Mouse (Mus musculus): ENCODE results near the gene Cgref1. TPM values are rescaled to one million over a fixed set of nuclear protein-coding genes. Genes with fewer than 3 reads are reported as not detected.

The Cgref1 gene
- 14.0 and 15.0 TPM in 2 replicates for polyA plus RNA-seq (2012; rRNA removed)

GRCm38 (mm10) chr5:30944956-30945781 is at the start of gene Cgref1:
Gene Cgref1 (minus strand): TSS chr5:30945591.
- peak; percentile 44 for DNase-seq (ENCODE audit: low spot score)

GRCm38 (mm10) chr5:30994074-30994473 is 48.7 kb upstream of the Cgref1 start:
- DNase-seq (ENCODE audit: low spot score), result no peak

DNA sequence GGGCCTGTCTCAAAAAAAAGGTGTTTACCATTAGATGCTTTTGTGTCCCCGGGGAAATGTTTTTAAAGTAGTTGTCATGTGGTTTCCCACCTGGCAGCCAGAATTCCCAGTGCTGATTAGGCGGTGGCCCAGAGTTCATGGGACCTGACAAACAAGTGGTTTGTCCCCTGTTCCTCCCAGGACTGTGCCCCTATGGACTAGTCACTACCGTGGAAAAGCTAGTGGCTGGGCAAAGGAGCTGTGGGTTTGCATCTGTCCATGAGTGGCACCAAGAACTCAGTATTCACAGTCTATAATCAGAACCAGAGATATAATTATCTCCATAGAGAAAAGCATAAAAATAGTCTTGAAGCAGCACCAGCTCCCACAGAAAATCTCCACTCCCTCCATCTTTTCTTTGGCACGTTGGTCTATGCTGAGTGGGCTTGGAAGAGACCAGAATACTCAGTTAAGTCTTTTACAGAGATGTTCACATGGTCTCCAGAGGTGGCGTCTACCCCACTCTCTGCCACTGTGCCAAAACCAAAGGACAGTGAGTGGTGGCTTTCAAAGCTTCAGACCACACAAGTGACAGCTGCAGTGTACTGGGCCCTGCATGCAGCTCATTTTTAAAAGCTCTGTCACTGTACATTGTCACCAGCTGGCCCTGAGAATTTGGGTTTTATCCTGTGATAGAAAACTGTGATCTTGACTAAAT is 47.7 kb upstream of the Cgref1 start:
- DNase-seq (ENCODE audit: low spot score), result no peak

DNA sequence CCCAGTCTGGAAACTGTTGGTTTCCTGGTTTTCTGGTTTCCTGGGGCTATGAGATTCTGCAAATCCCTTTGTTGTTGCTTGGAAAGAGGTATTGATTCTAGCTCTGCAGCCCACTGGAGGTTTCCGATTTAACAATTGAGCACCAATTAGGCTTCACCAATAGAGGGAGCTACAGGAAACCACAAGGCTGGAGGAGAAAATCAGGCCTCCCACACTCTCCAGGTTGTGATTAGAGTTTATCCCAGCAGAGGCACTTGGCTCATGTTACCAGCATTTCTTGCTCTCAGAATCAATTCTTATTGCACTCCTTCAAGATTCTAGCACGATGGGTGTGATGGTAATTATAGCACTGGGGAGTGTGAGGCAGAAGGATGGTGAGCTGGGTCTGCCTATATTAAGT is 37.0 kb upstream of the Cgref1 start:
- no peak for DNase-seq (ENCODE audit: low spot score)

- no peak for DNase-seq (ENCODE audit: low spot score)
Observed at GRCm38 (mm10) chr5:30974870-30975656, 29.7 kb upstream of the Cgref1 start.

DNA sequence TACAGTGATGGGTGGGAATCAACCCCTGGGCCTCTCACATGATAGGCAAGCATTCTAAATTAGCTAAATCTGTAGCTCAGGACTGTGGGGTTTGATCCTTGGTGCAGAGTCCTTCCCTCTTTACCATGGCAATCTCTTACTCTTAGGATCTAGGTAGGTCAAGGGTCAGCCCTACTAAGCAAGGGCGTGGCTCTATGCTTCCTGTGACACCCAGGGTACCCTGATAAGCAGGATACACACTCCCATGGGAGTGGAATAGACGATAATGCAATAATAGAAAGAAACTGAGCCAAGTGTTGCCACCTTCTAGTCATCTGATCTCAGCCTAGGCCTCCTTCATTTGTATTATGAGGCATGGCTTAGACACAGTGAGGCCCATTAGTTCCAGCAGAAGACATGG is 24.0 kb upstream of the Cgref1 start:
- DNase-seq (ENCODE audit: low spot score), result no peak

- DNase-seq (ENCODE audit: low spot score), result no peak
Observed at GRCm38 (mm10) chr5:30968416-30968815, 23.0 kb upstream of the Cgref1 start, which contains the start of gene Tcf23. Gene Tcf23 (plus strand): TSS chr5:30968662.

- no peak for DNase-seq (ENCODE audit: low spot score)
Observed at GRCm38 (mm10) chr5:30966189-30966588, 20.8 kb upstream of the Cgref1 start.

DNA sequence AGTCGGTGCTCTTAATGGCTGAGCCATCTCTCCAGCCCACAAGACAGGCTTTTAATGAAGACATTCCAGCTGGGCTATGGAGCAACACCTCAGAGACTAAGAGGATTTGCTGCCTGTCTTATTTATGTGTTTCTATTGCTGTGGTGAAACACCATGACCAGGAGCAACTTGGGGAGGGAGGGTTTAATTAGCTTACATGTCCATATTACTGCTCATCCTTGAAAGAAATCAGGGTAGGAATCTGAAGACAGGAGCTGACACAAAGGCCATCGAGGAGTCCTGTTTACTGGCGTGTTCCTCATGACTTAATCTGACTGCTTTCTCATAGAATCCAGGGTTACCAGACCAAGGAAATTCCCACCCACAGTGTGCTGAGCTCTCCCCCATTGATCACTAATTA is 18.5 kb upstream of the Cgref1 start:
- no peak for DNase-seq (ENCODE audit: low spot score)

- DNase-seq (ENCODE audit: low spot score), result no peak
Observed at GRCm38 (mm10) chr5:30961545-30962505, 16.4 kb upstream of the Cgref1 start.

- DNase-seq (ENCODE audit: low spot score), result no peak
Observed at GRCm38 (mm10) chr5:30960814-30961213, 15.4 kb upstream of the Cgref1 start.

- DNase-seq (ENCODE audit: low spot score), result peak; percentile 98
Observed at GRCm38 (mm10) chr5:30959966-30960501, 14.6 kb upstream of the Cgref1 start, which contains the start of gene Preb. Gene Preb (minus strand): TSS chr5:30960361.

DNA sequence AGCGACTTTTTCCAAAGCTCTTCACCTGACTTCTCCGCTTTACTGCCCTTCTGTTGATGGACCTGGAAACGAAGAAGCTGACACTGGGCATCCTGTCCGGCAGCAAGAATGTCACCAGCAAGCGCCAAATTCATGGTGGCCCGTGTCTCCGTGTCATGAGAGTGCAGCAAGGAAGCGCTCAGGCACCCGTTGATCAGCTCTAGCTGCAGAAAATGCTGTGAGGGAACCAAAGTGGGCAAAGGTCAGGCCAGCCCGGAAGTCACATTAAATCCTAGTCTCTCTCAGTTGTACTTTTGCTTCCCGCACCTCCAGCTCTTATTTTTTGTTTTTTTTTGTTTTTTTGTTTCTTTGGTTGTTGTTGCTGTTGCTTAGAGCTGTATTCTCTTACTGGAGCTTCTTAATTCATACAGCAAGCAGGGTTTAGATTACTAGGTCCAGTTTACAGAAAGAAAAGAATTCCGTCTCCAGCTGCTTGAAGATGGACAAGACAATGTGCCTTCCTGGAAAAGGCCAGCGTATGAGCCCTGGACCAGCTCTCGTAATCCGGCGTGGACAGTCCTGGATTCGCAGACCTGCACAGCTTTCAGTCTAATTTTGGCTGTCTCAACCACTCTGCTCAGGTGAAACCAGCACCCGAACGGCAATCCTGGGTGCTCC is 13.9 kb upstream of the Cgref1 start:
- no peak for DNase-seq (ENCODE audit: low spot score)

DNA sequence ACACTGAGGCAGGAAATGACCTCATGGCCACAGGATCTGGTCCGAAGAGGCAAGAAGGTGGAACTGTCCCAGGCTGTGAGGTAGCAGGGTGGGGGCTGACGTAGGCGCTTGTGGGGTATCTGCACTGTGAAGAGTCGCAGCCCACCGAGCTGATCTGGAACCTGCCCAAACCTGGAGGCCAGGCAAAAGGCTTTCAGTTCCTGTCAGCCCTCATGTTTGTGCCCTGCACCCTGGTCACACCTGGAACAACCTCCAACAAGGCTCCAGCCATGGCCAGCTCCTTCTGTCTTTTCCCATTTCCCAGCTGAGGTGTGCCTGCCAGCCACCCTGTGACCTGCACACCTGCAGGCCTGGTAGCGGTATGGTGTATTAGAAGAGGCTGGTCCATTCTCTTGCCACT is 12.5 kb upstream of the Cgref1 start:
- no peak for DNase-seq (ENCODE audit: low spot score)

- no peak for DNase-seq (ENCODE audit: low spot score)
Observed at GRCm38 (mm10) chr5:30955751-30956150, 10.4 kb upstream of the Cgref1 start.

DNA sequence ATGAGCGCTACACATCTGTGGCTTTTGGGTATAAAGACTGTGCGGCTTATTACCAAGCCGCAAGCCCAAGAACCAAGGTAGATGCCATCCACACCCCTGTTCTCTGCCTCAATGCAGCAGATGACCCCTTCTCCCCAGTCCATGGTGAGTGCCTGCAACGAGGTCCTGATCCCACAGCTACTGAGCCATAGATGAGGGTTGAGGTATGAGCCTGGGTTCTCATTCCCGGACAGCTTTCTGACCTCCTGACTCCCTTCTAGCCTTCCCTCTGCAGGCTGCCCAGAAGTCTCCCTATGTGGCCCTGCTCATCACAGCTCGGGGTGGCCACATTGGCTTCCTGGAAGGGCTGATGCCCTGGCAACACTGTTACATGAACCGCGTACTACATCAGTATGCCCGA is 9.2 kb upstream of the Cgref1 start:
- DNase-seq (ENCODE audit: low spot score), result no peak

- DNase-seq (ENCODE audit: low spot score), result no peak
Observed at GRCm38 (mm10) chr5:30954065-30954464, 8.7 kb upstream of the Cgref1 start.

DNA sequence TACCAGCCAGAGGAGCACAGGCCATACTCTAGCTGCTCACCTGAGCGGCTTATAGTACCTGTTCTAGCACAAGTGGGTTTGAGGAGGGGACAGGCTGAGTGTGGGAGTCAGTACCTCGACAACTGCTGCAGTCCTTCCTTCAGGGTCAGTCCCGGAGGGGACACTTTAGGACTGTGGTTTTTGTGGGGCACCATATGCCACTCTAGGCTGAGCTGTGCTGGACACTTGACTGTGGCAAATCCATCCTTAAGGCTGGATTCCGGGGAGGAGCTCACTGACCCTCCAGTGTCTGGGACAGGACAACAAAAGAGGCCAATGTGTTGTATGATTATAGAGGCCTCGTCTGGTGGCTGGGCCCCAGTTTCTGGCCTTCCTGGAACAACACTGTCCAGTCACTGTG is 7.2 kb upstream of the Cgref1 start:
- DNase-seq (ENCODE audit: low spot score), result no peak

DNA sequence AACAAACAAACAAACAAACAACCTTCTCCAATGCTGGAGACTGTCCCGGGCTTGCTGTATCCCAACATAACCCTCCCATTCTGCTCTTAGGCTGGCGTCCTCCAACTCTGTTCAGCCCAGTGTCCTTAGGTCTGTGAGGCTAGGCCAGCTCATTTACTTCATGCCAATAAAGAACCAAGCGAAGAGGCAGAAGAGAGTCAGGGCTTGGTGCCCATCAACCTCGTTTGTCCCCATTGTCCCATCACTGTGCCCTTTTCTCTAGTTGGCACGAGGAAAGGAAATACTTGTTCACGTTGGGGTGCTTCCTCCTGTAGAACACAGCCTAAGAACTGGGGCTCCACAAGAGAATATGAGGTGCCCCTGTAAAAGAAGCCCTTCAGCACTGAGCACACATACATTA is 6.3 kb upstream of the Cgref1 start:
- no peak for DNase-seq (ENCODE audit: low spot score)

DNA sequence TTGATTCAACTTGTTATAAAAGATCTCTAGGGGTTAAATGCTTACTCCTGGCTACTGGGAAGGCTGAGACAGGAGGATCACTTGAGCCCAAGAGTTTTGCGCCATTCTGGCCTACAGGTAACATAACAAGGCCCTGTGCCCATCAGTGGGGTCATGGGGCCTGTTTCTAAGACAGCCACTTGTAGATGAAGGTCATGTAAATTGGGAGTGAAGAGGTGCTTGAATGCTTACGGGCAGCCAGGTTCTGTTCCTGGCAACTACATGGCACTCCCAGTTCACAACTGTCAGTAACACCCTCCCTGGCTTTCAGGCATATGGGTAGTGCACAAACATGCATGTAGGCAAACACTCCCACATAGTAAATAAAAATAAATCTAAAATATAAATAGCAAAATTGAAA is 5.5 kb upstream of the Cgref1 start:
- DNase-seq (ENCODE audit: low spot score), result no peak
